Mouse (Mus musculus): ENCODE data around the gene B9d1. TPM values are rescaled to one million over a fixed set of nuclear protein-coding genes. Genes with fewer than 3 reads are reported as not detected.

The B9d1 gene
- polyA plus RNA-seq, 1 experiment from 2014 or later = 32.1 TPM

DNA sequence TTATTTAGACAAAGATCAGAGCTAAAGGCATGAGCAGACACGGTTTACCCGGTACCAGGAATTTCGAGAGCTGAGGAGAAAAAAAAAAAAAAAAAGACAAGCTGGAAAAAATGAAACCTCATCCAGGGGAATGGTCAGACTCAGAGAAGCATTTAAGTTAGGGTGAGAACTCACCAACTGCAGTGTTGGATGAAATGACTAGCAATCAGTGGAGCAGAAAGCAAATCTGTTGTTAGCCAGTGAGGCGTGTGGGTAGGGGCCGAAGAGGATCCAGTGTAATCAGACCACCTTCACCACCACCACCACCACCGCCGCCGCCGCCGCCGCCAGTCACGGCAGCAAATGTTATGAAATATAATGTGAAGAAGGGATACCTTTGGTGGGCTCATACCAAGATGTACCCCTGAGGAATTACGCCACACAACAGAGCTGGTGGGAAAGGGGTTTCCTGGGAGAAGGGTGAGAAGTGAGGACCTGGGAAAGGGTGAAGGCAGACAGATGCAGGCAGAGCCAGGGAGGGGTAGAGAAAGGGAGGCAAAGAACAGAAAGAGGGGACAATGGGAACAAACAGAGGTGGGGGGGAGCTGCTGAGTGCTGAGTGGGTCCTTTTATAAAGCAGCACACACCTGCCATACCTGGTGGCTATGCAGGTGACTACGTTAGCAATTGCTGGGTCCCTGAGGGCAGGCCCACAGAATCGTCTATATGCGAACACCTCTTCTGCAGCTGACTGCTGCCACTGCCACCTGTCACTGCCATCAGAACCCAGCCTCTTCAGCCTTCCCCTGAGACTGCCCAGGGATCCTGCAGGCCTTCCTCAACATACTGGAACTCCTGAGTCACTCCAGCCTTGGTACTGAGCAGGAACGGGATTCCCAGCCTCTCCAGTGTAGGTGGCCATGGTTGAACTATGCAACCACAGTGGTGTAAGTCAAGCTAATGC is 27.1 kb upstream of the B9d1 start:
- Histone ChIP-seq H3K4me3 (ENCODE audit: low read depth, low read length) (no peak overlapping the region), H3K27me3 (ENCODE audit: control insufficient read depth, insufficient read depth, low read length) (no peaks in the 10 kb centered on the region), H3K27ac (replicated peaks; ENCODE audit: low read depth, low read length) (no peak overlapping the region; the same call in 1 of the 2 replicates), H3K36me3 (replicated peaks; ENCODE audit: control insufficient read depth, insufficient read depth, low read depth, low read length) (no peaks in the 10 kb centered on the region), H3K9ac (replicated peaks; ENCODE audit: low read length) (no peak overlapping the region), H3K4me2 (ENCODE audit: low read depth, low read length) (no peak overlapping the region), H3K9me3 (replicated peaks; ENCODE audit: control insufficient read depth, low read length) (no peaks in the 10 kb centered on the region), H3K4me1 (ENCODE audit: control insufficient read depth, insufficient read depth, low read length) (no peaks in the 10 kb centered on the region)
- 64% methylated on average over 17 of the region's 17 CpGs for WGBS
- ATAC-seq (replicated peaks; ENCODE audit: insufficient number of reproducible peaks, low FRiP score, low TSS enrichment, low read depth) = no peak
- DNase-seq (ENCODE audit: low spot score) = no peak

DNA sequence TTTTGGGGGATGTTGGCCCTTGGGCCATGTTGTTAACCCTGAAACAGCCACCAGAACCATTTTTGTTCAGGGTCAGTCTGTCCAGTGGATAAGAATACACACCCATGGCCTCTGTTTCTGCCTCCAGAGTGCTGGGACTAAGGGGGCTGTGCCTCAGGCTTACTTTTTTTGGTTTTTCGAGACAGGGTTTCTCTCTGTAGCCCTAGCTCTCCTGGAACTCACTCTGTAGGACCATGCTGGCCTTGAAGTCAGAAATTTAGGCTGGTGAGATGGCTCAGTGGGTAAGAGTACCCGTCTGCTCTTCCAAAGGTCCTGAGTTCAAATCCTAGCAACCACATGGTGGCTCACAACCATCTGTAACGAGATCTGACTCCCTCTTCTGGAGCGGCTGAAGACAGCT is 26.2 kb upstream of the B9d1 start:
- Histone ChIP-seq H3K36me3 (replicated peaks; ENCODE audit: control insufficient read depth, insufficient read depth, low read depth, low read length) (no peaks in the 10 kb centered on the region), H3K4me2 (ENCODE audit: low read depth, low read length) (no peak overlapping the region), H3K4me3 (ENCODE audit: low read depth, low read length) (no peak overlapping the region), H3K9ac (replicated peaks; ENCODE audit: low read length) (no peak overlapping the region), H3K27me3 (ENCODE audit: control insufficient read depth, insufficient read depth, low read length) (no peaks in the 10 kb centered on the region), H3K27ac (replicated peaks; ENCODE audit: low read depth, low read length) (no peak overlapping the region), H3K4me1 (ENCODE audit: control insufficient read depth, insufficient read depth, low read length) (no peaks in the 10 kb centered on the region; the same call in 1 of the 2 replicates), H3K9me3 (replicated peaks; ENCODE audit: control insufficient read depth, low read length) (no peaks in the 10 kb centered on the region)
- ATAC-seq (replicated peaks; ENCODE audit: insufficient number of reproducible peaks, low FRiP score, low TSS enrichment, low read depth) (no peak), DNase-seq (ENCODE audit: low spot score) (no peak)
- WGBS = 81% methylated on average over 4 of the region's 4 CpGs

- 59% methylated on average over 9 of the region's 9 CpGs for WGBS
- no peak overlapping the region for H3K4me3 ChIP-seq (ENCODE audit: low read depth, low read length)
Measured at GRCm38 (mm10) chr11:61481239-61482090, 23.5 kb upstream of the B9d1 start.

DNA sequence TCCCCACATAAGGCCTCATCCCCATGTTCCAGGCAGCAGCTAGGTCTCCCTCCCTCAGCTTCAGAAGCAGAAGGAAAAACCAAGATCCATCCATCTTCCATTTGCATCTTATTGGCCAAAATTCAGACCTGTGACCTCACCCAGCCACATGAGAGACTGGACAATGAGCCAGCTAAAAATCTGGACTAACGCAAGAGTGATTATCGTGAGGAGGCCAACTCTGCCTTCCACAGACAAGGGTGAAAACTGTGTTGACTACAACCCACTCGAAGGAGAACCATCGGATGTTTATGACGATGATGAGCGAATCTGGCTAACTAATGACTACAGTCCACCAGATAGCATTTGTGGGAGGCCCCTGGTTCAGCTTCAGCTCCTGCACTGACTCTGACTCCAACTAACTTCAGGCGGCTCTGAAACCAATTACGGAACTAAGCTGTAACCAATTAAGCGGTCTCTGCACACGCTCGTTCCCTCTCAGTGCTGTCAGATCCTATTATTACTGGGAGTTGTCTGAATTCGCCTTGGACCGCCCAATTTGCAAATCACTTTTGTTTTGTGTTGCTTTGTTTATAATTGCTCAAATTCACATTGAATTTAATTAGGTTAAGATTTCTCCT is 21.6 kb upstream of the B9d1 start:
- Histone ChIP-seq H3K27ac (replicated peaks; ENCODE audit: low read depth, low read length) (peak overlapping the region; percentile 99), H3K9me3 (replicated peaks; ENCODE audit: control insufficient read depth, low read length) (no peaks in the 10 kb centered on the region), H3K4me3 (ENCODE audit: low read depth, low read length) (no peak overlapping the region), H3K9ac (replicated peaks; ENCODE audit: low read length) (no peak overlapping the region), H3K36me3 (replicated peaks; ENCODE audit: control insufficient read depth, insufficient read depth, low read depth, low read length) (peaks cover 2% of the 10 kb centered on the region), H3K4me2 (ENCODE audit: low read depth, low read length) (no peak overlapping the region), H3K27me3 (ENCODE audit: control insufficient read depth, insufficient read depth, low read length) (no peaks in the 10 kb centered on the region), H3K4me1 (ENCODE audit: control insufficient read depth, insufficient read depth, low read length) (peaks cover 4% of the 10 kb centered on the region; the same call in 1 of the 2 replicates)
- ATAC-seq (replicated peaks; ENCODE audit: insufficient number of reproducible peaks, low FRiP score, low TSS enrichment, low read depth) (no peak), DNase-seq (ENCODE audit: low spot score) (peak; percentile 86)
- 30% methylated on average over 13 of the region's 13 CpGs for WGBS

More at GRCm38 (mm10) chr11:61481239-61482090, 23.5 kb upstream of the B9d1 start:
- no peaks in the 10 kb centered on the region for H3K9me3 ChIP-seq (replicated peaks; ENCODE audit: control insufficient read depth, low read length)
- H3K4me2 ChIP-seq (ENCODE audit: low read depth, low read length) = no peak overlapping the region
- peak; percentile 48 for DNase-seq (ENCODE audit: low spot score)
- no peaks in the 10 kb centered on the region for H3K36me3 ChIP-seq (replicated peaks; ENCODE audit: control insufficient read depth, insufficient read depth, low read depth, low read length)
- H3K4me1 ChIP-seq (ENCODE audit: control insufficient read depth, insufficient read depth, low read length) = peaks cover 4% of the 10 kb centered on the region; the same call in 1 of the 2 replicates
- H3K27ac ChIP-seq (replicated peaks; ENCODE audit: low read depth, low read length) = no peak overlapping the region
- H3K9ac ChIP-seq (replicated peaks; ENCODE audit: low read length) = no peak overlapping the region
- H3K27me3 ChIP-seq (ENCODE audit: control insufficient read depth, insufficient read depth, low read length) = no peaks in the 10 kb centered on the region
- no peak for ATAC-seq (replicated peaks; ENCODE audit: insufficient number of reproducible peaks, low FRiP score, low TSS enrichment, low read depth)

DNA sequence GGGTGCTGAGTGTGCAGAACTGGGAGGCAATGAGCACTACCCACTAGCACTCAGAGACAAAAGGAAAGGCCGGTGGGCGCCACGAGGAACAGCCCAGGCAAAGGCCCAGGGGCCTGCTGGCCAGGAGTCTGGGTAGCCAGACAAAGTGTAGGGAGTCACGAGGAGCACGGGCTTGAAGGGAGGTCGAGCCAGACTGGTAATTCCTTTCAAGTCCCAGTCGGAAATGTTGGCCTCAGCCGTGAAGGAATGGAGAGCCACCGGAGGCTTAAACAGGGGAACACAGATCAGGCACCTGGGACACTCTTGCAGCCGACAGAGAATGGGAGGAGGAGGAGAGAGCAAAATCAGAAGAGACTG is 20.7 kb upstream of the B9d1 start:
- no peaks in the 10 kb centered on the region for H3K27me3 ChIP-seq (ENCODE audit: control insufficient read depth, insufficient read depth, low read length)
- H3K4me2 ChIP-seq (ENCODE audit: low read depth, low read length) = peak overlapping the region; percentile 52
- peaks cover 5% of the 10 kb centered on the region for H3K36me3 ChIP-seq (replicated peaks; ENCODE audit: control insufficient read depth, insufficient read depth, low read depth, low read length)
- H3K9ac ChIP-seq (replicated peaks; ENCODE audit: low read length) = peak overlapping the region; percentile 61
- no peaks in the 10 kb centered on the region for H3K9me3 ChIP-seq (replicated peaks; ENCODE audit: control insufficient read depth, low read length)
- peaks cover 4% of the 10 kb centered on the region; the same call in 1 of the 2 replicates for H3K4me1 ChIP-seq (ENCODE audit: control insufficient read depth, insufficient read depth, low read length)
- DNase-seq (ENCODE audit: low spot score) (no peak), ATAC-seq (replicated peaks; ENCODE audit: insufficient number of reproducible peaks, low FRiP score, low TSS enrichment, low read depth) (no peak)
- WGBS = 4% methylated on average over 10 of the region's 10 CpGs
- 0 out of 2 replicates have a peak overlapping the region, but pooled peaks have one; percentile 7 for H3K4me3 ChIP-seq (ENCODE audit: low read depth, low read length)
- H3K27ac ChIP-seq (replicated peaks; ENCODE audit: low read depth, low read length) = peak overlapping the region; percentile 99

DNA sequence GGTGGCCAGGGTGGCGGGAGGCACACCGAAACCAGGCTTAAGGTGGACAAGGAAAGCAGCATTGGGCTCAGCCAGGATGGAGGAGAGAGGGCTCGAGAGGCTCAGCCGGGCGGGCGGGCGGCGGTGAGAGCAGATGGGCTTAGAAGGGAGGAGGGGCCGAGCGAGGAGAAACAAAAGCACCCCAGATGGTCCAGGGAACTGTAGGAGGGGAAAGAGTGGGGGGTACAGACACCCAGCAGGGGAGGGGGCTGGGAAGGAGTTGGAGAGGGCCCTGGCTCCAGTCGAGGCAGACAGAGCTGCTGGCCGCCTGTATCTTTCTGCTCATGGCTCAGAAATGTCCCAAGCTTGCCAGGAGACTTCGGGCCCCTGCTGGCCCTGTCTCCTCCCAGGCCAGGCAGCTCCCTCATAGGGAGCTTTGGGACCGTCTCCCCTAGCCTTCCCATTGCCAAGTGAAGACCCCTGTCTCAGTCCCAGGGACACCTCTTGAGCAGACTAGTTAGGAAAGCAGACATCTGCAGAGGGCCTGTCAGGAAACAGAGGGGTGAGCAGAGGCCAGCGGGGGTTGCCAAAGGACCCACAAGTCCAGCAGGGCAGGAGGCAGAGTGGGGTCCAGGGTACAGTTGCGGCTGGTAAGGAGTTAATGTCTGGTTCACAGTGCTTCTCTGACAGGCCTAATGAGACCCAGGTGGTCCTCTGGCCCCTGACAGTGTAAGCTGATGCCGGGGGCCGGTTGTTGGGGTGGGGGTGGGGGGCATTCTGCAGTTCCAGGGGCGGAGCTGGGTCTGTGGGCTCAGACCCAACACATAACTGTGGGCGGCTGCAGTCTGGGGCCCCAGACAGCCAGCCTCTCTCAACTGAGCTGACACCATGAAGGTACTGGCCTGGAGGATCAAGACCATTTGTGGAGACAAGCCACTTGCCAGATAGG is 20.1 kb upstream of the B9d1 start, which contains the start of gene Mfap4:
Gene Mfap4, plus strand, starts transcription at position 819 of the 928 bp plus-strand sequence.
- peak within 1 kb of the TSS; percentile 77 for H3K9ac ChIP-seq (replicated peaks; ENCODE audit: low read length)
- H3K36me3 ChIP-seq (replicated peaks; ENCODE audit: control insufficient read depth, insufficient read depth, low read depth, low read length) = peaks cover 6% of the 10 kb centered on the region
- peak; percentile 95 for DNase-seq (ENCODE audit: low spot score)
- H3K4me3 ChIP-seq (ENCODE audit: low read depth, low read length) = peak within 1 kb of the TSS; percentile 52
- H3K27ac ChIP-seq (replicated peaks; ENCODE audit: low read depth, low read length) = peak within 1 kb of the TSS; percentile 99
- no peaks in the 10 kb centered on the region for H3K9me3 ChIP-seq (replicated peaks; ENCODE audit: control insufficient read depth, low read length)
- no peaks in the 10 kb centered on the region for H3K27me3 ChIP-seq (ENCODE audit: control insufficient read depth, insufficient read depth, low read length)
- peaks cover 4% of the 10 kb centered on the region; the same call in 1 of the 2 replicates for H3K4me1 ChIP-seq (ENCODE audit: control insufficient read depth, insufficient read depth, low read length)
- peak within 1 kb of the TSS; percentile 87 for H3K4me2 ChIP-seq (ENCODE audit: low read depth, low read length)
- 4% methylated on average over 20 of the region's 20 CpGs for WGBS
- ATAC-seq (replicated peaks; ENCODE audit: insufficient number of reproducible peaks, low FRiP score, low TSS enrichment, low read depth) = peak; percentile 83

Data from embryonic facial prominence, embryonic 11.5 days (tissue).